Mouse (Mus musculus) embryonic fibroblast, embryonic 13.5 days (primary cell): Measurements from ENCODE around the gene Cmtm4. TPM values are rescaled to one million over a fixed set of nuclear protein-coding genes. Genes with fewer than 3 reads are reported as not detected.

Experiments
- H3K27ac ChIP-seq: 2 replicates; pipeline ENCODE4 v1.5.1; 2012; ENCODE audit warnings: low read length, control low read depth, inconsistent platforms; ENCODE audit not compliant: insufficient read depth
- H3K4me1 ChIP-seq: 2 replicates; pipeline ENCODE4 v1.6.1; 2011; ENCODE audit warnings: low read length; ENCODE audit not compliant: control insufficient read depth, insufficient read depth
- H3K4me3 ChIP-seq: 2 replicates; pipeline ENCODE4 v1.5.1; 2011; ENCODE audit warnings: mild to moderate bottlenecking, control low read depth, low read length; ENCODE audit not compliant: insufficient read depth
- CTCF ChIP-seq: IDR thresholded peaks from 2 replicates; pipeline ENCODE4 v1.5.1; 2011; ENCODE audit warnings: mild to moderate bottlenecking, control low read depth, low read length, moderate library complexity, borderline replicate concordance; ENCODE audit not compliant: insufficient read depth
- POLR2A ChIP-seq: IDR thresholded peaks from 2 replicates; pipeline ENCODE4 v1.6.1; 2011; ENCODE audit warnings: low read depth, mild to moderate bottlenecking, control low read depth, low read length, moderate library complexity
- polyA plus RNA-seq: library from polyadenylated mRNA; stranded (reverse); fragments of >200 nt; gene quantifications from 2 replicates; pipeline ENCODE4 v1.2.4, GENCODE M21; 2011; ENCODE audit warnings: low read depth; ENCODE audit not compliant: missing spikeins, insufficient read length

Cmtm4 gene
- polyA plus RNA-seq, 1 experiment: 28.2 TPM

DNA sequence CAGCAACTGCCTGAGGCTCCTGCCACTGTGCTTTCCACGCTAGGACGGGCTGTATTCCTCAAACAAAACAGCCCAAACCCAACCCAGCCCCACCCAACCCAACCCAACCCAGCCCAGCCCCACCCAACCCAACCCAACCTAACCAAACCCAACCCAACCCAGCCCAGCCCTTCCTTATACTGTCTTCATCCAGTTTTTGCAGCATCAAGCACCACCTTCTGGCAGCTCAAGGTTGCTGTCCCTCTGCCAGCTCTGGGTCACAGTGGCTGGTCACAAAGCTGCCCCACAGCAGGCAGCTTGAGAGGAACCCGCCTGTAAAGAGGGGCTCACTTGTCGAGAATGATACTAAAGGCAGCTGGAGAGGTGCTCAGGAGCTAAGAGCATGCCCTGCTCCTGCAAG is 38.7 kb upstream of the Cmtm4 start:
- no peak for TF ChIP-seq CTCF
- TF ChIP-seq POLR2A: no peak
- Histone ChIP-seq H3K4me1 (peaks cover 3% of the 10 kb centered on the region; the same call in 1 of the 2 replicates), H3K27ac (no peak overlapping the region), H3K4me3 (no peak overlapping the region)

DNA sequence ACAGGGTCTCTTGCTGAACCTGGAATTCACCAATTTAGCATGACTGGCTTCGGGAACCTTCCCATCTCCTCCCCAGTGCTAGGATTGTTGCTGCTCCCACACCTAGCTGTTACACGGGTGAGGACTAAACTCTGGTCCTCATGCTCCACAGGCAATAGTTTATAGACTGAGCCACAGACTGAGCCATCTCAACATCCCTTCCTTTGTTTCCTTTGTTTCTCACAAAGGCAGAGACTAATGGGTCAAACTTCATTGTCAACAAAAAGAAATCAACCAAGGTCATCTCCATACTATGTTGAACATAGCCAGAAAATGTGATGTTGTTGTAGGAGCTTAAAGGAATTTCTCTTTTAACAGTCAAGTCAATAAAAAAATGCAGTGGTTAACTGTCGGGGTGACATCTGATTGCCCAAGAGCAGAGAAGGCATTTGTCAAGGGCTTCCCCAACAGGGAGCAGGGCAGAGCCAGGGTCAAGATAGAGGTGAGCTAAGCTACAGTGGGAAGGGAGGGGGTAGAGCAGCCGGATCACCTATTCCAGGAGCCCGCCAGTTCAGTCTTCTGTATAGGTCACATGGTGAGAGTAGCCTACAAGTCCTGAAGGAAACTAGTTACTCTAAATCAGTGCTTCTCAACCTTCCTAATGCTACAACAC is 37.7 kb upstream of the Cmtm4 start:
- TF ChIP-seq POLR2A (no peak), CTCF (no peak)
- no peak overlapping the region for H3K27ac ChIP-seq
- H3K4me3 ChIP-seq: no peak overlapping the region
- peaks cover 3% of the 10 kb centered on the region; the same call in 1 of the 2 replicates for H3K4me1 ChIP-seq

GRCm38 (mm10) chr8:104432656-104433055 is 37.0 kb upstream of the Cmtm4 start:
- TF ChIP-seq CTCF (no peak), POLR2A (no peak)
- H3K4me3 ChIP-seq: no peak overlapping the region

GRCm38 (mm10) chr8:104430230-104430629 is 34.6 kb upstream of the Cmtm4 start:
- H3K27ac ChIP-seq: no peak overlapping the region
- TF ChIP-seq POLR2A (no peak), CTCF (no peak)
- H3K4me1 ChIP-seq: no peaks in the 10 kb centered on the region
- H3K4me3 ChIP-seq: no peak overlapping the region

More at GRCm38 (mm10) chr8:104432656-104433055, 37.0 kb upstream of the Cmtm4 start:
- H3K27ac ChIP-seq: no peak overlapping the region
- peaks cover 3% of the 10 kb centered on the region; the same call in 1 of the 2 replicates for H3K4me1 ChIP-seq

DNA sequence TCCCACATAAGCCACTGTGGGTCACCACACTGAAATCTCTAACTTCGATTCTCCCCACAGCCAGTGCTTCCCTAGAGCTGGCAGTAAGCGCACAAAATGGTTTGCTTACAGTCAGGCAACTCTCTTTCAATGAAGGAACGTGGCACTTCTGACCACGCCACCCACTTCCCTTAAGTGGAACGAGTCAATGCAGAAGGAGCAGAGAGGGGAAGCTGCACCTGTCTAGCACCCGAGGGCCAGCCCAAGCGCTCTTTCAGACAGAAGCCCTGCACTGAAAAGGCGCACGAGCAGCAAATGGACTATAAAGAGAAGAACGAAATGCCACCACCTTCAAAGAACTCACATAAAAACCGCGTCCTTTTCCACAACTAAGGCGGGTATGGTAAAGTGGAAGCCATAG is 32.1 kb upstream of the Cmtm4 start:
- Histone ChIP-seq H3K4me1 (no peaks in the 10 kb centered on the region), H3K27ac (no peak overlapping the region), H3K4me3 (no peak overlapping the region)
- TF ChIP-seq CTCF: no peak

DNA sequence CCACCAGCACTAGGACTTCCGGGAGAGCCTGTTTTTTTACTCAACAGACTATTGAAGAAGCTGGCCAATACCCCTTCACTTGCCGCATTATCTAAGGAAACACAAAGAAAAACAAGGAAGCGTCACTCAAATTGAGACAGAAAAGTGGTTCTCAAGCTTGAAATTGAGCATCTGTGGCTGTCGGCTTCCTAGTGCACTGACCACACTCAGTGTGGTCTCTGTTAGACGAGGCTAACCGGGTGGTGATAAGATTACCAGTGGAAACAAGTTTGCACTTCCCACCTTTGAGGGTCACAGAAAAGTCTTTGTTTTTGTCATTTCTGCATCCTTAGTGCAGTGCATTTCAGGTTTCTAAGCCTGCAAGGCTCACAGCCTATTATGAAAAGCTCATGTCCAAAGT is 26.7 kb upstream of the Cmtm4 start:
- no peak overlapping the region for H3K4me3 ChIP-seq
- TF ChIP-seq CTCF (no peak), POLR2A (no peak)
- H3K4me1 ChIP-seq: no peaks in the 10 kb centered on the region
- no peak overlapping the region for H3K27ac ChIP-seq

DNA sequence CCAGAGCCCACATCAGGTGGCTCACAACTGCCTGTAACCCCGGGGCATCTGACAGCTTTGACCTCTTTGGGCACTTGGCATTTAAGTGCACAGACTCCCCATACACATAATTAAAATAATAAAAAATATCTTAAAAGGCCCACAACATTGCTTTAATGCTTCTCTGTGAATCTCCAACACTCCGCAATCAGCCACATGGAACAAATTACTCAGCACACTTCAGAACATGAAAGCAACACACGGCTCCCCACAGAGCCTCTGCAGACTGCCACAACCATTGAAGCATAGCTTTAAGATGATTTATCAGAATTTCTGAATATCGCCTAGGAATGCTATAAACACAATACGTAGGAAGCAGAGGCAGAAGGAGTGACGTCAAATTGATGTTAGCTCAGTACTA is 20.4 kb upstream of the Cmtm4 start:
- TF ChIP-seq CTCF (no peak), POLR2A (no peak)
- H3K4me1 ChIP-seq: peaks cover 21% of the 10 kb centered on the region
- no peak overlapping the region for H3K4me3 ChIP-seq
- H3K27ac ChIP-seq: no peak overlapping the region

DNA sequence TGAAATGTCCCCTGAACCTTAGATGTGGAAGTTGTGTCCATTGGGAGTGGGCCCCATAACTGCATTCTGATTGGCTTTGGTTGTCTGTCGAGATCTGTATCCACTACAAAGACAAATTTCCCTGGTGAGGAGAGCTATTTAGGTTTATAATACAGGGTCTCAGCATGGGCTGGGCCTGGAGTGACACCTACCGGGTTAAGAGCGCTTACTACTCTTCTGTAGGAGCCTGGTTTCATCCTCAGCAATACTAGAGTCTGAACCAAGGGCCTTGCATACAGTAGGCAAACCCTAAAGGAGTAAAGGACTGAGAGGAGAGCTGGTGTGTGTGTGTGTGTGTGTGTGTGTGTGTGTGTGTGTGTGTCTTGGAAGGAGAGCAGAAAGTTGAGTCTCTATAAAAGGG is 18.6 kb upstream of the Cmtm4 start:
- Histone ChIP-seq H3K27ac (no peak overlapping the region), H3K4me1 (peaks cover 23% of the 10 kb centered on the region), H3K4me3 (no peak overlapping the region)
- no peak for TF ChIP-seq POLR2A
- TF ChIP-seq CTCF: no peak

- TF ChIP-seq POLR2A (no peak; the same call in 1 of the 2 replicates), CTCF (no peak)
- H3K4me1 ChIP-seq: peaks cover 24% of the 10 kb centered on the region
- peak overlapping the region; percentile 77 for H3K27ac ChIP-seq
- H3K4me3 ChIP-seq: no peak overlapping the region
Observed at GRCm38 (mm10) chr8:104413770-104414169, 18.2 kb upstream of the Cmtm4 start.

GRCm38 (mm10) chr8:104412805-104413532 is 17.4 kb upstream of the Cmtm4 start:
- no peak for TF ChIP-seq POLR2A
- no peak for TF ChIP-seq CTCF
- peak overlapping the region; percentile 6; the same call in 1 of the 2 replicates for H3K27ac ChIP-seq
- H3K4me3 ChIP-seq: no peak overlapping the region
- peaks cover 26% of the 10 kb centered on the region for H3K4me1 ChIP-seq
